Mouse (Mus musculus) thymus, postnatal 4 days (tissue): ENCODE results near the gene Gm4064.
"Not testable (repeated sequence)": the region's sequence is repeated elsewhere in the genome, so short reads cannot be mapped to it uniquely, and the experiment has no call there.

Experiments used
- DNase-seq: peaks from one replicate; pipeline ENCODE4 v3.0.0; 2021

The Gm4064 gene

GRCm38 (mm10) chrY:2796105-2796504, at the start of gene Gm4064:
Gene Gm4064 (minus strand): TSS chrY:2796205.
- not testable (repeated sequence) for DNase-seq

- DNase-seq = not testable (repeated sequence)
Observed at GRCm38 (mm10) chrY:2830380-2830779, 34.4 kb upstream of the Gm4064 start, which contains the start of the genes Rbmy and Gm10256. Gene Rbmy (plus strand): TSS chrY:2830680. Gene Gm10256 (plus strand): TSS chrY:2830699.
